Mouse (Mus musculus) activated CD4-positive, CD25-positive, alpha-beta regulatory T cell (primary cell): Measurements from ENCODE around the gene Zfp947. TPM values are rescaled to one million over a fixed set of nuclear protein-coding genes. Genes with fewer than 3 reads are reported as not detected.

ENCODE experiments used
- polyA plus RNA-seq, 2 experiments: library from polyadenylated mRNA; unstranded; fragments of 100-300 nt; shearing (Covaris generic); gene quantifications; one replicate each; pipeline ENCODE4 v1.2.1; 2017

The Zfp947 gene
- polyA plus RNA-seq = 1 to 10 TPM in 1 of 2 experiments, under 1 TPM in 1; 0.95 to 1.9 TPM

GRCm38 (mm10) chr17:22165722-22166294 is at the start of gene Zfp947:
TSS of gene Zfp947 (minus strand) at chr17:22166190.

Other genes starting within 250 kb of the Zfp947 start
- gene Zfp942, start 203.7 kb downstream of the Zfp947 start, polyA plus RNA-seq = 10 to 100 TPM; 26.2 to 33.2 TPM
- gene Zfp943, start 203.6 kb downstream of the Zfp947 start, polyA plus RNA-seq = 10 to 100 TPM in 1 of 2 experiments, 1 to 10 TPM in 1; 9.7 to 21.2 TPM
- gene Zfp994, start 59.4 kb upstream of the Zfp947 start, polyA plus RNA-seq = 1 to 10 TPM; 4.0 to 5.7 TPM
- gene CT030661.1, start 148.6 kb upstream of the Zfp947 start, polyA plus RNA-seq = 10 to 100 TPM; 15.3 to 15.7 TPM
- 10 to 100 TPM; 12.2 to 12.8 TPM for gene Zfp944, start 195.2 kb upstream of the Zfp947 start, polyA plus RNA-seq
- gene Zfp758, start 195.3 kb upstream of the Zfp947 start, polyA plus RNA-seq = 10 to 100 TPM; 10.6 to 19.2 TPM